Mouse (Mus musculus) thymus, postnatal 0 days (tissue): ENCODE results near the gene Tom1l2. TPM values are rescaled to one million over a fixed set of nuclear protein-coding genes. Genes with fewer than 3 reads are reported as not detected.

ENCODE experiments used
- DNase-seq: peaks from one replicate; pipeline ENCODE4 v3.0.0-alpha.2; 2015; ENCODE audit warnings: low spot score
- polyA plus RNA-seq: library from polyadenylated mRNA; unstranded; fragments of >200 nt; fragmentation: Nextera tagmentation; extraction: Ambion mirVana; gene quantifications from 2 replicates; pipeline ENCODE4 v1.2.1, GENCODE M21; 2015

Tom1l2 gene
- polyA plus RNA-seq, 1 experiment from 2014 or later: 17.6 TPM

GRCm38 (mm10) chr11:60307375-60307825, 45.3 kb downstream of the Tom1l2 start:
- DNase-seq: peak; percentile 40

GRCm38 (mm10) chr11:60306834-60307233, 45.9 kb downstream of the Tom1l2 start:
- DNase-seq: peak; percentile 55

- peak; percentile 36 for DNase-seq
These were observed 47.1 kb downstream of the Tom1l2 start for GRCm38 (mm10) chr11:60305611-60306010.

- DNase-seq: no peak
These were observed 49.2 kb downstream of the Tom1l2 start for GRCm38 (mm10) chr11:60303497-60303896.

- peak; percentile 81 for DNase-seq
These were observed 50.2 kb downstream of the Tom1l2 start for GRCm38 (mm10) chr11:60302354-60303083.

GRCm38 (mm10) chr11:60301588-60302208, 51.0 kb downstream of the Tom1l2 start:
- DNase-seq: no peak

- no peak for DNase-seq
These were observed 52.4 kb downstream of the Tom1l2 start for GRCm38 (mm10) chr11:60300318-60300717.

GRCm38 (mm10) chr11:60297772-60298171, 54.9 kb downstream of the Tom1l2 start:
- no peak for DNase-seq

- no peak for DNase-seq
These were observed 57.9 kb downstream of the Tom1l2 start for GRCm38 (mm10) chr11:60294630-60295313.

- no peak for DNase-seq
These were observed 58.7 kb downstream of the Tom1l2 start for GRCm38 (mm10) chr11:60293683-60294629.

GRCm38 (mm10) chr11:60292718-60293117, 60.0 kb downstream of the Tom1l2 start:
- DNase-seq: peak; percentile 69

GRCm38 (mm10) chr11:60288980-60289379, 63.7 kb downstream of the Tom1l2 start:
- DNase-seq: no peak

- DNase-seq: no peak
These were observed 66.4 kb downstream of the Tom1l2 start for GRCm38 (mm10) chr11:60286311-60286710.

- no peak for DNase-seq
These were observed 72.0 kb downstream of the Tom1l2 start for GRCm38 (mm10) chr11:60280429-60281414.

GRCm38 (mm10) chr11:60279483-60279882, 73.2 kb downstream of the Tom1l2 start:
- no peak for DNase-seq

GRCm38 (mm10) chr11:60277771-60278170, 74.9 kb downstream of the Tom1l2 start:
- no peak for DNase-seq

- no peak for DNase-seq
These were observed 75.5 kb downstream of the Tom1l2 start for GRCm38 (mm10) chr11:60277164-60277740.

GRCm38 (mm10) chr11:60276408-60277093, 76.2 kb downstream of the Tom1l2 start:
- DNase-seq: no peak

- DNase-seq: peak; percentile 18
These were observed 79.4 kb downstream of the Tom1l2 start for GRCm38 (mm10) chr11:60273273-60273805.
